Mouse (Mus musculus) urinary bladder, postnatal 25 days (tissue): ENCODE results near the gene Hmga2.
A peak's percentile ranks its signal among the peaks of the same experiment; 100 is the strongest.

Experiments
- DNase-seq: peaks from one replicate; pipeline ENCODE4 v3.0.0; 2022; ENCODE audit warnings: low spot score

Hmga2 gene

DNA sequence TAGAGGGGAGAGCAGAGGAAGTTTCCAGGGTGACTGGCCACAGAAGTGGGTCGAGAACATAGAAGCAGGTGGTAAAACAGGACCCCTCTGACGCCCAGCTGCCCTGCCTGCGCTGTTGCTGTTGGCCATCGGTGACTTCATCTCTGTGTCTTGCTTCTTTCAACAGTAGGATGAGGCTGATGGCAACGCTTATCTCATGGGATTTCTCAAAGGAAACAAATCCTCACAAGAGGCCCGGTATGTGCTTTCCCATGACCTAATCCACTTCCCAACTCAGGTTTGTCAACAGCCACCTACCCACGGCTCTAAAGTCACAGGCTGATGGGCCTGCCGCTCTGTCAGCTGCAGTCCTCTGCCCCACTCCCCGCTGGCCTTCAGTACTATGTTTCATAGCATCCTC, 52.3 kb downstream of the Hmga2 start:
- DNase-seq: no peak

- no peak for DNase-seq
Measured at GRCm38 (mm10) chr10:120423256-120423655, 53.0 kb downstream of the Hmga2 start.

DNA sequence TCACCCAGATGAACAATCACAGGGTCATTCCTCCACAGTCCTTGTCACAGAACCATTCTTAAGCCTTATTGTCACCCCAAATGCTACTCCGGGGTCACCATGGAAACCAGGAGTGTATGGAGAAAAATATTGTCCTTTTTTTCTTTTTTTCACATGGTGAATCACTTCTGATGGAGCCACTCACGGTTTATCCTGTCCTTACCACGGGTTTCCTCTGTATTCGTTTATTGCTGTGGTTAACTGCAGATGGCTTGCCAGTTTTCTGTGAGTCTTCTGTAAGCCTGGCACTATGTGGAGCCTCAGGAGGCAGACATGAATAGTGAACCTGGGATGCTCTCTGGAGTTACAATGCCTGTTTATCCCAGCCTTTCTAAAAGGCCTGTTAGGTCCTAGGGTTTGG, 53.4 kb downstream of the Hmga2 start:
- DNase-seq: no peak

DNA sequence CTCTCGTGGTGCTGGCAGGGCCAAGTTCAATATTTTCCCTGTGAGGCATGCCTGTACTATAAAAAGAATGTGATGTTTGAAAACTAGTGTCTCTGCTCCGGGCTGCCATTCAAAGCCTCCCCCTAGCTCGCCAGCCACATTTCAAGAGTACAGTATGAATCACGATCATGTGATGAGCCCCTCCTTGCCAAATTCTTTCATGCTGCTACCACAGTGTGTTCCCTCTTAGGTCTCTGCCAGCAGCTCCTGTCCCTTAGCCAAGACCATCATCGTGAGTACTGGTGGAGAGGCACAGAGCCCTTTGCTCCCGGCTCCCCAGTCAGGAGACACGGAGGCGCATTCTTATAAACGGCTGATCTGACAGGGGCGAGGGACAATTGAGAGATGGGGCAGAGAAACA, 54.2 kb downstream of the Hmga2 start:
- peak; percentile 39 for DNase-seq

DNA sequence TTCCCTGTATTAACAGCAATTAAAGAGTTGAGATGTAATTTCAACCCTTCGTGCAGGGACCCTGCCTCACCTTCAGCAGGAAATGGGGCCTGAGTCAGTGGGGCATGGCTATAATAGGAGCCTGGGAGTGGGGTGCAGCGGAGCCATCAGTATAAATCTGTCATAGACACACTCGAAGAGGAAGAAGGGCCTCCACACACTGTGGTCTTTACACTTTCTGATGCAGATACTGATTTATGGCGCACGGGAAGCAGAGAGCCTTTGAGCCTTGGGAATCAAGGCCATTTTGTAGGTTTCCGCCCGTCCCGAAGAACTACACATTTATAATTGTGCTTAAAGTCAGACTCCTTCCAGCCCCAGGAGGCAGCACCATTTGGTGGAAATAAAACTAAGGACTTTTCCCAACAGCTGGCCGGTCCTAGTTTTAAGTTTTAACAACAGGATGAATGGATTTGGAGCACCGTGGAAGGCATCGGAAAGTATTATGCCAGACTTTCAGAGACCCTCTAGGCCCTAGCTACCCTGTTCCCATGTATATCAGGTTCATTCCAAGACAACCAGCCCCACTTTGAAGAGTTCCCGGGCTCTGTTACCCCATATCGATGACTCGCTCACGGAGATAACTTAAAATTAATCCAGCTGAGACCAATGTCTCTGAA, 55.2 kb downstream of the Hmga2 start:
- DNase-seq: no peak

DNA sequence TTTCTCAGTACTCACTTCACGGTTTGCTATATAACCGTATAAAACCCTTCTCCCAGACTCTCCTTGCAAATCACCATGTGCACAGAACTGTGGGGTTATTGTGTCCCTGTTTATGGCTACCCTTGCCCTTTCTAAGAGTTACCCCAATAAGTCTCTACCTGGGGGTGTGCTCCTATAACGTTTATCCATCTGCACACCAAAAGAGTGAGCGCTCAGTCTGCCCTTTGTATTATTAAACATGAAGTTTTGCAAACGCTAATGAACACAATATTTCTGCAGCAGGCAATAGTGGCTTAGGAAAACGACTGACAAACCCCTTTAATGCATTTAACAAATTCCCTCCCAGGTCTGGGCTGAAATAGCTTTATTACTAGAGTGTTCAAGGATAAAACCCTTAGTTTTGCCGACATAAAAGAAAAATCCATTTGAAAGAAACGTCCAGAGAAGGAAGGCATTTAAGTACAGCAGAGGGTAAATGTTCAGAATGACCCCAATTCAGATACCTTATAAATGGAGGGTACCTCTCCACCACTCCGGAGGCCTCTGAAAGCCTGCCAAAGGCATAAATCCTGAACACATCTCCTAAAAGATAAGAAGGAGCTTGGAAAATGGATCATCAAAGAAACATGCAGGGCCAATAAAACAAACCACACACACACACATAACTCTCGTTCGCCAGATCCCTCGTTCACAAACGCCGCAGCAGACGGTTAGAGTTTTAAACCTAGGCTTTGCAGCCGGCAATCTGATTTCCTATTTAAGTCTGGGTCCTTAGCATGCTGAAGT, 57.3 kb downstream of the Hmga2 start:
- DNase-seq: no peak

GRCm38 (mm10) chr10:120418211-120418610, 58.1 kb downstream of the Hmga2 start:
- no peak for DNase-seq

DNA sequence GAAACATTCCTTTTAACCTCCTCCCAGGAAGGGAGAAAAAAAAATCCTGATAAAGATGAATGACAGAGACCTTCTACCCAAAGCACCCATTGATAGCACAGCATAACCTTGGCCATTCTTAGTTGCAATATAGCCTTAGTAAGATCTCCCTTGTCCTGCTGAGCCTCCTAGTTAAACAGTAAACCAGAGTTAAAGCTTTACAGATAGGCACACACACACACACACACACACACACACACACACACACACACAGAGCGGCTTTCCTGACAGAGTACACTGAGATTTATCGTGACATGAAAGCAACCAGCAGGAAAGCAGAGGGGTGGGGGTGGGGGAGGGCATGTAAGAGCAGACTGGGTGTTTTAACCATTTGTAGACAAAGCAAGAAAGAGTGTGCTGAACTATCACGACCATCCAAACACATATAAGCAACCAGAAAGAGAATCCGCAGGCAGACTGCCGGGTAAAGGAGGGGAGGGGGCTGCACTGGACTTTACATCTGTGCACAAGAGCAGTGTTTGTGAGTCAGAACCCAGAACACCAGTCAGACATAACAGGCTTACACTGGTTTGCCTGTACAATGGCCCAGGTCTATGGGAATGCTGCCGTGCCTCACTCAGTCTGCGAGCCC, 58.7 kb downstream of the Hmga2 start:
- DNase-seq: no peak

DNA sequence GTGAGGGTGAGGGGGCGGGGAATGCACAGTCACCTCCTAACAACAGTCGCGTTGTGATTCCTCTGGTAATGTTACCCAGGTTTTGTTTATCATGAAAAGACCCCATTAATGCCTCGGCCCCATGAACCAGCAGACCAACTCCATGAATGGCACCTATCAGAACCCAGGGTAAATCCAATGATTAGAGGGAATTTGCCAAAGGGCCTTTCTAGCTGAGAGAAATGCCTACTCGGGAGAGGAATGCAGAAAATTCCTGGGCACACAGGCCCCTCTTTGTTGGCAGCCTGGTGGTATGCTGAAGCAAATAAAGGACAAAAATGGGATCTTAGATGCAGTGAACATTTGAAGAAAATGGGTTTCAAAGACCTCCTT, 59.2 kb downstream of the Hmga2 start:
- DNase-seq: no peak

DNA sequence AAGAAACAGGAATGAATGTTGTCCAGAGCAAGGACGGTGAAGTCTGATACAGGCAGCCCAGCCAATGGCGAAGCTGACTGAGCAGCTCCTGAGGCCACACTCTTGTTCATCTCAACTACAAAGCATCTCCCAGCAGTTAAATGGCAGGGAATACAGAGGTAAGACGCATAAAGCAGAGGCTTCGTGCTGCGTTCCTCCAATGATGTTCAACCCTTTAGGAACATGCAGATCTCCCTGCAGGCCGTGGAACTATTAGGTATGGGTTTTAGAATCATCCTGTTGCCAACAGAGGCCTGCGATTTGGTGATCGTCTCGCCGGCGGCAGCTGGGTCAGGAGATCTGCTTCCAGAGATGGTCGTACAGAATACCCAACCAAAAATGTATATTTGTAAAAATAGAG, 59.6 kb downstream of the Hmga2 start:
- no peak for DNase-seq

DNA sequence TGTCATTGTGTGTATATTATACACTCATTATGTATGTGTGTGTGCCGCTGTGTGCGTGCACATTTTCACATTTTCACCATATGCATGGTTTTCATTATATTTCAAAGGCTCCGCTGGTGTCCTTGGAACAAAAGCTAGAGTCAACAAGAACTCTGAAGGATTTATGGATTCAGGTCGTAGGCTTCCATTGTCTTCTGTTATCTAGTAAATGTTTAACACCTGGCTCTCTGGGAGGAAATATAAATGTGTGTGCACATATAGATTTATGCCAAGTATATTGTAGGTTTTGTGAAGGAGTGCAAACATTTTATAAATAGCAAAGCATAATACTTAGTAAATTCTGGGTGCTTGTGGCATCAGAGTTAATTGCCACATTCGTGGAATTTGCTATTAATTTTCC, 64.1 kb downstream of the Hmga2 start:
- no peak for DNase-seq

- DNase-seq: no peak
Measured at GRCm38 (mm10) chr10:120410958-120411357, 65.3 kb downstream of the Hmga2 start.

- DNase-seq: no peak
Measured at GRCm38 (mm10) chr10:120409131-120409530, 67.1 kb downstream of the Hmga2 start.

DNA sequence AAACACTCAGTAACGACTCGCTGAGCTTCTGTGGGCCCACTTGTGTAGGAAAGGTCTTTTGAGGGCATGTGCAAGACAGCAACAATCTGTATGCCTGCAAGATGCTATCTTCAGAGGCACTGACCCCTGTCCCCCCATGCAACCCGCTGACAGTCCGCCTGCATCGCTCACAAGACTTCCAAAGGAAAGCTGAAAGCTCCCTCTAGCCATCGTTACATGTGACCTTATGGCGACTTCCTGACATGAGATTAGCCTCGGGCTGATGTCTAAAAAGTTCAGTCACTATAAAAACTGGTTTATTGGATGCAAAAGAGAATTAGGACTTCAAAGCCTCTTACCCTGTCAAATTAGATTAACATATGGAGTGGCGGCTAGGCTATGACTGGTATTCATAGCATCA, 69.0 kb downstream of the Hmga2 start:
- DNase-seq: no peak

- DNase-seq: no peak
Measured at GRCm38 (mm10) chr10:120406038-120406437, 70.2 kb downstream of the Hmga2 start.

DNA sequence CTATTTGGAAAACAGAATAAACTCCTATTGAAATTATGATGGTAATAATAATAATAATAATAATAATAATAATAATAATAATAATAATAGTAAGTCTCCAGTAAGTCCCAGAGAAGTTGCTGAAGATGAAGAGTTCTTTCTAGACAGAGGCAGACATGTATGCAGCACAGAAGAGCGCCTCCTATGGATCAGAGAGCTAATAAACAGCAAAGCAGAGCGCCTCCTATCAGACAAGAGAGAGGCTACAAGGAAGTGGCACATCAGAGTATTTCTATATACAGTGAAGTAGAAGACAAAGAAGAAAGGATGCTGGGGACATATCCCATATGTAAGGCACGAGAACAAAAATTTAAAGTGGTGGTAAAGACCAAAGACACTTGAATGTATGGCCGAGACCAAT, 70.9 kb downstream of the Hmga2 start:
- DNase-seq: no peak

DNA sequence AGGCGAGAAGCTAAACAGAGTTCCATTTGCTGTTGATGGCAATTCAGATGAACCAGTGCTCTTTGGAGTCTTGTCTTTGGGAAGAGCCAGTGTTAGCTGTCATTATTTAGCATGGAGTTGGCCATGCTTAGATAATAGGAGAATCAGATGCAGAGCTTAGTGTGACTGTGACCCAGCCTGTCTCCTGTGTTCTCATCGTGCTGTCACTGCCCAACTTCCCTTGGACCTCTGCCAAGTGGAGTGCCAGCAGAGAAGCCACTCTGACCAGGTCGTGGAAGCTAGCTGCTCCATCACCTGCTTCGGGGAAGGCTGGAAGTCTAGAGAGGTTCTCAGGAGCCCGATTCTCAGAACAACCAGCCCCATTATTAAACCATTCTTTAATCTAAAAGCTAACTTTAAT, 73.3 kb downstream of the Hmga2 start:
- DNase-seq: no peak

GRCm38 (mm10) chr10:120401787-120402186, 74.5 kb downstream of the Hmga2 start:
- DNase-seq: no peak

DNA sequence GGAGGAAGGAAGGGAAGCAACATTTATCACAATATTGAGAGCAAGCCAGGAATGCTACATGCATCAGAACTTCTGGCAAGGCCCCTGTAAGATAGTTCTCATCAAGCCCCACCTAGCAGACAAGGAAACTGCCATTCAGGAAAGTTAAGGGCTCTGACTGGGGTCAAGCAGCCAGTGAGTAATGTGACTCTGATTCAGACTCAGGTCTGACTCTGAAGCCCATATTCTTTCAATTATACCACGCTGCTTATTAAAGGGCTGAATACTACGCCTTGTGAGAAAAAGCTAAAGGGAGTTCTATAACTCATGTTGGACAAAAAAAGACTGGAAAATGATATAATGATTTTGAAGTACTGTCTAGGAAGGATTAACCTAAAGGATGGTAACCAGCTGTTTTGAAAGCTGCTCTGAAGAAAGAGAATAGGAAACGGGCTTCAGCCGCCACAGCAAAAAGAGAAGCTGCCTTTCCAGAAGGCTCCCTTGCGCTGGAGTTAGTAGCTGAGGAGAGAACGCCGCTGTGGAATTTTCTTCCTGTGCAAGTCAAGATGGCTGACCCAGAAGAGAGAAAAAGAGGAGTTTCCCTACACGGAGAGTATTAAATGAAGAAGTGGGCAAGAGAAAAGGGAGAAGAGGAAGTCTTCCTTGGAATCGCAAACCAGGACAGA, 76.3 kb downstream of the Hmga2 start:
- DNase-seq: no peak

DNA sequence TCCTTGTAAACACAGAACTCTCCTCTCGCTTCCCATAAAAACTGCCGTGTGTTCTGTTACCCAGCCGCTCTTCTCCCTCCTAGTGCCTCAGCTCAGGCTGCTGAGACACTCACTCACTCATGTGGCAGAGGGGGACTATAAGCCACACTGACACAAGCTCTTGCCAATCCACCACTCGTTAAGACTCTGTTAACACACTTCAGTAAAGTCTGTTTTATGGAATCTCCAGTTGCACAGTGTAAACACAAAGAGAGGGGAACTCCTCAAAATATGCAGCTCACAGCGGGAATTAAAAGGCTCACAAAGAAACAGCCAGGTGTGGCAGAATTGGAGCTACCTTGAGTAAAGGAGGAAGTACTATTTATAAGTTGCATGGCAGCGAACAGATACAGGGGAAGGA, 77.5 kb downstream of the Hmga2 start:
- DNase-seq: no peak

GRCm38 (mm10) chr10:120397211-120397631, 79.0 kb downstream of the Hmga2 start:
- DNase-seq: no peak

DNA sequence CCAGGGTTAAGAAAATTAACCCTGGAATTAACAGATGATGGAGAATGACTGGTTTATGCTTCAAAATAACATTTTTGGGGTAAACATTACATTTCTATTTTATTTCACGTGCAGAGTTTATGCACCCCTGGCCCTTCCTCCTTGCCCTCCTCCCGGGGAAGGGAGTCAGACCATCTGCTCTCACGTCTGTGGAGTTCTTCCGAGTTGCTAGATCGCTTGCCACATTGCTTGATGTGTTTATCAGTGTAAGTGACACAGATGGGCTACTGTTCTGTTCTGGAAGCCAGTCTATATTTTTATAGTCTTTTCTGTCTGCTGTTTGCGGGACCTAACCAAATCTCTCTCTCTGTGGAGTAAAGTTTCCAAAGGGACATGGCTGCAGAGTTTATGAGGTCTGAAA, 80.7 kb downstream of the Hmga2 start:
- DNase-seq: no peak

DNA sequence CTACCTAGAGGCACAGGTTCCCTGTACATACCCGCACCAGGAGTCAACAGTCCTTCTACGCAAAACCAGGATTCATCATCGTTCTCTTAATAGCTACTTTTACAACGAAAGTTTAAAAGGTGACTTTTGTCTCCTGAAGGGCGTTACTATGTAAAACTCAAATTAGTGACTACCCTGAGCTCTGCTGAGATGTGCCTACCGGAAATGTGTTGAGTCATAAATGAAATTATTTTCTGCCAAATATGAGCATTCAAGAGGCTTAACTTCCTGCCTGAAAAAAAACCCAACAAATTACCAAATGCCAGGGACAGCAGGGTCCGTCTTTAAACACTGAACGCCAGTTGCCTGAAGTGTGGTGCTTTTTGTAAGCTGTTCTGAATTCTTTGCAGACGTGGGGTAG, 81.5 kb downstream of the Hmga2 start:
- no peak for DNase-seq
